Mouse (Mus musculus): ENCODE results near the gene Tmem248. TPM values are rescaled to one million over a fixed set of nuclear protein-coding genes. Genes with fewer than 3 reads are reported as not detected.

The Tmem248 gene
- polyA plus RNA-seq (2012; rRNA removed), result 23.6 and 28.5 TPM in 2 replicates

DNA sequence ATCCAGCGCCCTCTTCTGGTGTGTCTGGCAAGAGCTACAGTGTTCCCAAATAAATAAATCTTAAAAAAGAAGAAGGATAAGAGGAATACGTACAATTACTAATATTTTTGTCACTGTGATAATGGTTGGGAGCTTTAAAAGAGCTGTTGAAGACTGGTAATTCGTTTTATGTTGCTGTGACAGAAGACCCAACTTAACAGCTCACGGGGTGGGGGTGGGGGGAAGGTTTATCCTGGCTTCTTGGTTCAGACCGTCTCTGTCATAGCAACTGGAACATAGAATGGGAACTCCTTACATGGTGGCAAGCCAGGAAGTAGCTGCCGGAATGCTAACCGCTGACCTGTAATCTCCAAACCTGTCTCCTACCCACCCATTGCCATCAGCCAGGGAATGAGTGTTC lies at the start of gene Tmem248:
Gene Tmem248 (plus strand): TSS at position 301 of the 400 bp plus-strand sequence.

GRCm38 (mm10) chr5:130171423-130171954 lies 45.4 kb upstream of the Tmem248 start, which contains the start of gene Rabgef1:
Gene Rabgef1 (plus strand): TSS chr5:130171798.

DNA sequence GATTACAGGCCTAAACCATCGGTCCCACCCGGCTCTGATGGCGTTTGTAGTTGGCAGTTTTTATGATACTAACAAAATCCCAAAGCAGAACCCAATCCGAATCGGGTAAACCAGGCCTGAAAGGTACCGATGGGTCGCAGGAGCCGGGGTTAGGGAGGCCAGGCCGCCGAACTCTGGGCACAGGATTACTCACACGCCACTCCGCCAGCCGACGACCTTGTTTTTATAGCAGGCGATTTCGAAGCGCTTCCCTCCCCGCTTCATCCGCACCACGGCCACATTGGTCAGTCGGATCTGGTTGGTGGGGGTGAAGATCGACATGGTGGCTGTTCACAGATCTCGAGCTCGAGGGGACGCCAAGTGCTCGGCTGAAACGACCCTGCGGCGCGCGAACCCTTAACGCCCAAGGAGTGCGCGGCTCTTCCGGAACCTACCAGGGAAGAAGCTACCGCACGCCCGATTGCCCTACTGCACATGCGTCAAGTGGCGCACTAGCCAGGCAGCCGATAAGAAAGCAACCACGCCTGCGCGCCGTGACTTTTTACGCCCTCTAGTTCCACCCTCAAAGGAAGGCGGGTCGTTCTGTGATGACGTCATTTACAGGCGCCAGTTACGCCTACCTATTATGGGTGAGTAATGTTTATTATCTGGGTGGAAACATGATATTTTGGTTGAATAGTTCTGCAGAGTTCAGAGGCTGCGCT lies 38.3 kb downstream of the Tmem248 start, which contains the start of the genes Sbds and Tyw1:
Gene Sbds (minus strand): TSS at position 514 of the 704 bp plus-strand sequence.
Gene Tyw1 (plus strand): TSS at position 603 of the 704 bp plus-strand sequence.

Other genes starting within 250 kb of the Tmem248 start
- gene Gusb, start 214.0 kb upstream of the Tmem248 start, polyA plus RNA-seq (2012; rRNA removed), result 18.2 and 24.5 TPM in 2 replicates
- gene Asl, start 187.8 kb upstream of the Tmem248 start, polyA plus RNA-seq (2012; rRNA removed), result 21.9 and 27.2 TPM in 2 replicates
- gene Crcp, start 187.8 kb upstream of the Tmem248 start, polyA plus RNA-seq (2012; rRNA removed), result 52.4 and 57.6 TPM in 2 replicates
- gene Tpst1, start 143.8 kb upstream of the Tmem248 start, polyA plus RNA-seq (2012; rRNA removed), result 38.9 and 40.8 TPM in 2 replicates
- gene Kctd7, start 72.2 kb upstream of the Tmem248 start, polyA plus RNA-seq (2012; rRNA removed), result 9.1 and 9.2 TPM in 2 replicates
- 30.0 and 31.1 TPM in 2 replicates for gene Rabgef1, start 45.3 kb upstream of the Tmem248 start, polyA plus RNA-seq (2012; rRNA removed)
- gene Sbds, start 38.4 kb downstream of the Tmem248 start, polyA plus RNA-seq (2012; rRNA removed), result 56.7 and 59.0 TPM in 2 replicates
- gene Tyw1, start 38.5 kb downstream of the Tmem248 start, polyA plus RNA-seq (2012; rRNA removed), result 16.5 and 17.1 TPM in 2 replicates
- 3.3 and 3.6 TPM in 2 replicates for gene Caln1, start 152.4 kb downstream of the Tmem248 start, polyA plus RNA-seq (2012; rRNA removed)
- not detected in 2 replicates for gene A330070K13Rik, start 167.6 kb downstream of the Tmem248 start, polyA plus RNA-seq (2012; rRNA removed)

All from central nervous system, embryonic 14 days (tissue).